Mouse (Mus musculus) testis, postnatal 14 days (tissue): ENCODE measurements at regions not wholly inside any gene's neighbourhood (a gene's known extent, or its start where the extent isn't known, plus 50 kb on each side); places are given as distances from the start of the nearest gene placed in this dataset.
A peak's percentile ranks its signal among the peaks of the same experiment; 100 is the strongest.

Experiments used
- DNase-seq: peaks from one replicate; pipeline ENCODE4 v3.0.0; 2021; ENCODE audit warnings: low spot score

- no peak for DNase-seq
These were observed 165.5 kb upstream of the Id2 start for GRCm38 (mm10) chr12:25262461-25262860.

GRCm38 (mm10) chr12:25259123-25259522 is 162.2 kb upstream of the Id2 start:
- no peak for DNase-seq

- DNase-seq: no peak
These were observed 159.3 kb upstream of the Id2 start for GRCm38 (mm10) chr12:25256268-25256667.

GRCm38 (mm10) chr12:25254716-25255115 is 157.8 kb upstream of the Id2 start:
- DNase-seq: no peak

GRCm38 (mm10) chr12:25252776-25253510 is 156.0 kb upstream of the Id2 start:
- no peak for DNase-seq

- no peak for DNase-seq
These were observed 154.7 kb upstream of the Id2 start for GRCm38 (mm10) chr12:25251411-25252171.

- DNase-seq: no peak
These were observed 153.9 kb upstream of the Id2 start for GRCm38 (mm10) chr12:25250881-25251280.

GRCm38 (mm10) chr12:25248681-25249366 is 151.9 kb upstream of the Id2 start:
- no peak for DNase-seq

GRCm38 (mm10) chr12:25246566-25246965 is 149.6 kb upstream of the Id2 start:
- no peak for DNase-seq

- no peak for DNase-seq
These were observed 148.7 kb upstream of the Id2 start for GRCm38 (mm10) chr12:25245661-25246060.

GRCm38 (mm10) chr12:25245251-25245650 is 148.3 kb upstream of the Id2 start:
- no peak for DNase-seq

GRCm38 (mm10) chr12:25244666-25245065 is 147.7 kb upstream of the Id2 start:
- DNase-seq: no peak

GRCm38 (mm10) chr12:25243901-25244300 is 147.0 kb upstream of the Id2 start:
- no peak for DNase-seq

GRCm38 (mm10) chr12:25242369-25242768 is 145.4 kb upstream of the Id2 start:
- DNase-seq: no peak

- no peak for DNase-seq
These were observed 144.7 kb upstream of the Id2 start for GRCm38 (mm10) chr12:25241675-25242074.

- DNase-seq: no peak
These were observed 143.9 kb upstream of the Id2 start for GRCm38 (mm10) chr12:25240796-25241195.

- DNase-seq: no peak
These were observed 143.2 kb upstream of the Id2 start for GRCm38 (mm10) chr12:25240142-25240541.

- DNase-seq: no peak
These were observed 138.1 kb upstream of the Id2 start for GRCm38 (mm10) chr12:25235071-25235470.

GRCm38 (mm10) chr12:25234636-25235035 is 137.7 kb upstream of the Id2 start:
- DNase-seq: no peak

- peak; percentile 55 for DNase-seq
These were observed 136.1 kb upstream of the Id2 start for GRCm38 (mm10) chr12:25233027-25233535.

- peak; percentile 70 for DNase-seq
These were observed 135.6 kb upstream of the Id2 start for GRCm38 (mm10) chr12:25232358-25233026.

- DNase-seq: no peak
These were observed 131.8 kb upstream of the Id2 start for GRCm38 (mm10) chr12:25228708-25229107.
